Mouse (Mus musculus) thymus, adult 2 months (tissue): ENCODE measurements around the gene Fam50a. TPM values are rescaled to one million over a fixed set of nuclear protein-coding genes. Genes with fewer than 3 reads are reported as not detected.
A peak's percentile ranks its signal among the peaks of the same experiment; 100 is the strongest.

ENCODE experiments used
- DNase-seq: peaks from one replicate; pipeline ENCODE4 v3.0.0; 2021
- H3K27ac ChIP-seq: fragments of 200-500 bp; 2 replicates; pipeline ENCODE4 v1.5.1; 2012; ENCODE audit warnings: low read length, control low read depth; ENCODE audit not compliant: control insufficient read depth, insufficient read depth
- H3K27me3 ChIP-seq: fragments of 200-500 bp; 2 replicates; pipeline ENCODE4 v1.6.1; 2012; ENCODE audit warnings: mild to moderate bottlenecking, low read length, moderate library complexity, mixed read lengths; ENCODE audit not compliant: control insufficient read depth, insufficient read depth
- H3K36me3 ChIP-seq: fragments of 200-500 bp; 2 replicates; pipeline ENCODE4 v1.6.1; 2012; ENCODE audit warnings: mild to moderate bottlenecking, low read length, moderate library complexity; ENCODE audit not compliant: control insufficient read depth, insufficient read depth
- H3K4me1 ChIP-seq: fragments of 200-500 bp; replicated peaks from 2 replicates; pipeline ENCODE4 v1.6.1; 2012; ENCODE audit warnings: low read length; ENCODE audit not compliant: control insufficient read depth, insufficient read depth
- H3K4me3 ChIP-seq: fragments of 200-500 bp; 2 replicates; pipeline ENCODE4 v1.5.1; 2012; ENCODE audit warnings: mild to moderate bottlenecking, low read length, control low read depth, moderate library complexity; ENCODE audit not compliant: control insufficient read depth, insufficient read depth
- CTCF ChIP-seq: fragments of 200-500 bp; IDR thresholded peaks from 2 replicates; pipeline ENCODE4 v1.5.1; 2012; ENCODE audit warnings: mild to moderate bottlenecking, control low read depth, low read length, moderate library complexity, borderline replicate concordance; ENCODE audit not compliant: control insufficient read depth, poor library complexity, insufficient read depth; ENCODE audit errors: extremely low read depth
- POLR2A ChIP-seq: fragments of 200-500 bp; IDR thresholded peaks from 2 replicates; pipeline ENCODE4 v1.6.1; 2012; ENCODE audit warnings: mild to moderate bottlenecking, low read length, control low read depth, moderate library complexity; ENCODE audit not compliant: control insufficient read depth, poor library complexity, insufficient read depth; ENCODE audit errors: extremely low read depth
- WGBS: fragments of 180-500 bp; shearing (Covaris S2); methylation state at CpG from one replicate; pipeline ENCODE4 v1.1.7; 2018; 5-methylcytosine and 5-hydroxymethylcytosine counted together
- polyA plus RNA-seq: library from polyadenylated mRNA; depleted of rRNA; stranded (reverse); fragments of >200 nt; gene quantifications from 2 replicates; pipeline ENCODE4 v1.2.3, GENCODE M21; 2012; rRNA removed

Gene Fam50a
- 13.6 and 16.4 TPM in 2 replicates for polyA plus RNA-seq

- H3K36me3 ChIP-seq = peaks cover 11% of the 10 kb centered on the region; the same call in 1 of the 2 replicates
- no peaks in the 10 kb centered on the region for H3K27me3 ChIP-seq
- peak; percentile 87 for DNase-seq
- 7% methylated on average over 59 of the region's 59 CpGs for WGBS
- H3K27ac ChIP-seq = peak within 1 kb of the TSS; percentile 85
- H3K4me1 ChIP-seq = peaks cover 15% of the 10 kb centered on the region
- H3K4me3 ChIP-seq = peak within 1 kb of the TSS; percentile 93
- TF ChIP-seq CTCF = no peak
- TF ChIP-seq POLR2A = no peak
These were observed at the start of gene Fam50a for GRCm38 (mm10) chrX:74312540-74313464. Gene Fam50a, plus strand, starts transcription at chrX:74313033.

DNA sequence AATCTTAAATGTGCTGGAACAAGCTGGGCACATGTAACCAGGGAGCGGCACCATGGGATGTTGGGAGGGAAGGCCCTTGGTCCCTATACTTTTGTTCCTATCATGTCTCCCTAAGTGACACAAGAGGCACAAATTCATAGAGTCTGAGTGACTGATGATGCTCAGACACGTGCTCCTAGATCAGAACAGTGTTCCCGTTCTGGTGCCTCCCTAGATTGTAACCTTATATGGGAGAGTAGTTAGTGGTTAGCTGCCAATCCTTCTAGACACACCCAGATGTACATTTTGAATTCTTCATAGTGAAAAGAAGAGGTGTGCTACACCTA lies 43.1 kb upstream of the Fam50a start:
- WGBS = 31% methylated on average over 3 of the region's 3 CpGs
- TF ChIP-seq CTCF (no peak), POLR2A (no peak)
- Histone ChIP-seq H3K36me3 (peaks cover 4% of the 10 kb centered on the region), H3K27me3 (no peaks in the 10 kb centered on the region), H3K4me3 (peak overlapping the region; percentile 55), H3K4me1 (peaks cover 3% of the 10 kb centered on the region; the same call in 1 of the 2 replicates), H3K27ac (peak overlapping the region; percentile 83)
- DNase-seq = no peak

GRCm38 (mm10) chrX:74270062-74270901 lies 42.6 kb upstream of the Fam50a start, which contains the start of gene Rpl10:
Gene Rpl10, plus strand, starts transcription at chrX:74270812.
- H3K36me3 ChIP-seq = peaks cover 4% of the 10 kb centered on the region
- peaks cover 3% of the 10 kb centered on the region; the same call in 1 of the 2 replicates for H3K4me1 ChIP-seq
- DNase-seq = peak; percentile 82
- TF ChIP-seq POLR2A (peak; percentile 77), CTCF (no peak)
- H3K27me3 ChIP-seq = no peaks in the 10 kb centered on the region
- 1% methylated on average over 42 of the region's 42 CpGs for WGBS
- peak within 1 kb of the TSS; percentile 80 for H3K4me3 ChIP-seq
- H3K27ac ChIP-seq = peak within 1 kb of the TSS; percentile 88

DNA sequence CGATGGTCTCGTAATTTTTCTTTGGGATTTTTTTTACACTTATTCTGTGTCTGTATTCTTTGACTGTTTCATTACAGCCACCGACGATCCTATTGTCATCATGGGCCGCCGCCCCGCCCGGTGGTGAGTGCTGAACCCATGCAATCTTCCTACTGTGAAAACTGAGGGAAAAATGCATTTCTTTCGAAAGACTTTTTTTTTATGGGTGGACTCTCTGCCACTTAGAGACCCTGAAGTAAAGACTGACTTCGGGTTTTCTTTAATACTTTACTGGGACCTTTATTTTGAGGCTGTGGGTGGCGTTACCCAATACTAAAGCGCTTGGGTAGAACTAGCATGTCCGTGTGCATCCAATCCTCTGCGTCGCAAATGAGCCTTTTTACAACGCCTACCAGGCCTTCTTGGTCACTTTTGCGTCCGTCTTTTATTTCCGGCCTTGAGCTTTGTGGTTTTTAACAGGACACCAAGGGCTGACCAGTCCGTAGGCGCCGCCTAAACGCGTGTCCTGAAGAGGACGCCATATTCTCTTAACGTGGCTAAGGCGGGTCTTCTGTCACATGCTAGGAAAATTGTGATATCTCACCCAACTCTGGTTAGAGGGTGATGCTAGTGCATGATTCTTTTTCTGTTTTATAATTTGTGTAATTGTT lies 41.8 kb upstream of the Fam50a start:
- no peak for TF ChIP-seq CTCF
- H3K27me3 ChIP-seq = no peaks in the 10 kb centered on the region
- peak; percentile 4 for DNase-seq
- WGBS = 2% methylated on average over 27 of the region's 27 CpGs
- H3K4me1 ChIP-seq = peaks cover 3% of the 10 kb centered on the region; the same call in 1 of the 2 replicates
- H3K36me3 ChIP-seq = peaks cover 4% of the 10 kb centered on the region
- peak overlapping the region; percentile 50; the same call in 1 of the 2 replicates for H3K27ac ChIP-seq
- H3K4me3 ChIP-seq = peak overlapping the region; percentile 80

GRCm38 (mm10) chrX:74273422-74274322 lies 39.2 kb upstream of the Fam50a start:
- H3K27ac ChIP-seq = peak overlapping the region; percentile 38
- H3K27me3 ChIP-seq = no peaks in the 10 kb centered on the region
- TF ChIP-seq POLR2A = no peak
- WGBS = 37% methylated on average over 10 of the region's 10 CpGs
- peaks cover 4% of the 10 kb centered on the region for H3K36me3 ChIP-seq
- H3K4me3 ChIP-seq = no peak overlapping the region
- no peak for DNase-seq
- peaks cover 3% of the 10 kb centered on the region; the same call in 1 of the 2 replicates for H3K4me1 ChIP-seq

DNA sequence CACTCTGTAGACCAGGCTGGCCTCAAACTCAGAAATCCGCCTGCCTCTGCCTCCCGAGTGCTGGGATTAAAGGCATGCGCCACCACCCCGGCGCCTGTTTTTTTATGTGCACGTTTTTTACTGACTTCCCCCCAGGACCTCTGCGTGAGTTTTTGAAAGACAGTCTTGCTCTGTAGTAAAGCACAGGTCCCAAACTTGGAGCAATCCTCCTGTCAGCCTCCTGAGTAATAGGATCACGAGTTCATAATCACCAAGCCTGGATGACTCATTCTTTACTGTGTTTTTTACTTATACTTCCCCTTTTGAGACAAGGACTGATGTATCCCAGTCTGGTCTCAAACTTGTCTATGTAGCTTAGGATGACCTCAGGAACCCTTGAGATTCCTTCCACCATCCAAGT lies 34.9 kb upstream of the Fam50a start:
- 71% methylated on average over 8 of the region's 8 CpGs for WGBS
- TF ChIP-seq CTCF (no peak), POLR2A (no peak)
- H3K27ac ChIP-seq = no peak overlapping the region

More for the DNA sequence above, 34.9 kb upstream of the Fam50a start:
- DNase-seq = no peak
- peaks cover 5% of the 10 kb centered on the region for H3K4me1 ChIP-seq
- no peaks in the 10 kb centered on the region for H3K27me3 ChIP-seq
- H3K36me3 ChIP-seq = no peaks in the 10 kb centered on the region; the same call in 1 of the 2 replicates
- H3K4me3 ChIP-seq = no peak overlapping the region
